Mouse (Mus musculus) splenic B cell, adult 2 months (primary cell): Measurements from ENCODE around the gene Dok3.
A peak's percentile ranks its signal among the peaks of the same experiment; 100 is the strongest.

Experiments
- DNase-seq: peaks from one replicate; pipeline ENCODE4 v3.0.0-alpha.2; 2011; ENCODE audit warnings: low read depth, low spot score
- H3K27me3 ChIP-seq: 2 replicates; pipeline ENCODE4 v1.6.1; 2012; ENCODE audit warnings: mild to moderate bottlenecking, low read length, moderate library complexity, mixed read lengths; ENCODE audit not compliant: control insufficient read depth, poor library complexity, insufficient read depth, severe bottlenecking
- H3K36me3 ChIP-seq: 2 replicates; pipeline ENCODE4 v1.6.1; 2012; ENCODE audit warnings: mild to moderate bottlenecking, low read length, moderate library complexity, mixed read lengths; ENCODE audit not compliant: control insufficient read depth, poor library complexity, insufficient read depth, severe bottlenecking

Dok3 gene

DNA sequence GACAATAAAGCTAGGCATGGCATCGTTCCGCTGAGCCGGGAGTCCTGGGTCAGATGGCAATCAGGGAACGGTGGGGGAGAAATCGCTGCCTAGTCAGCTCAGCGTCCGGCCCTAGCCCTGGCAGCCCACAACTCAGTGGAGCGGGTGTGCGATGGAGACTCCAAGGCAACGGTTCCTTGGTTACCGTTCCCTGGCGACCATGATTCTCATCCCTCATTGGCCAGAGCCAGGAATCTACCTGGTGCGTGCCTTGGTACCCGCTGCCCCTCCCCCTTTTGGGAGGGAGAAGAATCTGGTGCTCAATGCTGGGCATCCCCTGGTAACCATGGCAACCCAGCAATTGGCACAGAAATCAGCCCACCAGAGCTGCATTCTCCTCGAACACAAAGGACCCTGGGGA, 45.5 kb downstream of the Dok3 start:
- Histone ChIP-seq H3K36me3 (no peaks in the 10 kb centered on the region), H3K27me3 (no peaks in the 10 kb centered on the region; the same call in 1 of the 2 replicates)
- DNase-seq: no peak

DNA sequence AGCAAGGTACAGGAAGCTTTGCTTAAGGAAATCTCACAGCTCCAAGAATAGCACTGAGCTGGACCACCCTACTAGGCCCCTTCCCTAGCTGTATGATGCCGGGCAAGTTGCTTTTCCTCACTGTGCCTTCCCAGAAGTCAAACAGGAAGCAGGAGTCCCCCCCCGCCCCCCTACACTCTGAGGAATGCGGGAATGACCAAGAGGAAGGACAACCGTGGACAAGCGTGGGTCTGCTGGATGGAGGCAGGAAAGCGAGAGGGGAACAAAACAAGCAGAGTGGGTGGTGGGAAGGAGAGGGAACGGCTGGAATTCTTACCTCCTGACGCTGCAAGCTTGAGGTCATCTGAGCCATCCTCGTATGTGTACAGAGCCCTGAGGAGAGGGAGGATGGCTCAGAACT, 46.0 kb downstream of the Dok3 start:
- no peaks in the 10 kb centered on the region for H3K36me3 ChIP-seq
- no peak for DNase-seq
- H3K27me3 ChIP-seq: no peaks in the 10 kb centered on the region; the same call in 1 of the 2 replicates

DNA sequence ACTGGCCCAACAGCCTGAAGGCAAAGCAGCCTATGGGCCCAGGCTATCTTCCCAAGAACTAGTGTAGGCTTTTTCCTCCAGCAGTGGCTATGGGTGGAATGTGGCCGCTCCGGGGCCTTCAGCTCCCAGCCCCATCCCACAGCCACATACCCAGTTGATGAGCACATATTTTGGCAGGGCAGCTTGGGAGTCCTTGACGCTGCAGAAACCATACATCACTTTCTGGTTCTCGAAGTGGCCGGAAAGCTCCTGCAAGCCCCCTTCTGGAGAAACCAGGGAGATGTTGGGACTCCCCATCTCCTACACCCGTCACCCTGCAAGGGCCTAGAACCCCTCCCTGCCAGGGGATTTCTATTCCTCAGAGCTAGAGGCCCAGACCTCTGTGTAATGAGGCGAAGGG, 46.6 kb downstream of the Dok3 start:
- H3K36me3 ChIP-seq: no peaks in the 10 kb centered on the region

DNA sequence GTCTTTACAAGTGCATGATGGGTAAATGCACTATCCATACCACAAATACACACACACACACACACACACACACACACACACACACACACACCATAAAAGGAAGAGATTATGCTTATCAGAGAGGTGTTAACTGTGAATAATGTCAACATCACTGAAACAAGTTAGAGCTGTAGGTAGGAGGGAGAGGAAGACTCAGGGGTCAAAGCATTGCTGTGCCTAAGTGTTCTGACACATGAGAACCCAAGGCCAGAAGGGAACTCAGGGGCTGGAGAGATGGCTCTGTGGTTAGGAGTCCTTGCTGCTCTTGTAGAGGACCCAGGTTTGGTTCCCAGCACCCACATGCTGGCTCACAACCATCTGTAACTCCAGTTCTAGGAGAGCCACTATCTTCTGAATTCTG, 49.2 kb downstream of the Dok3 start:
- no peaks in the 10 kb centered on the region for H3K27me3 ChIP-seq
- no peak for DNase-seq

More for the DNA sequence above, 46.6 kb downstream of the Dok3 start:
- no peaks in the 10 kb centered on the region for H3K27me3 ChIP-seq
- DNase-seq: no peak

DNA sequence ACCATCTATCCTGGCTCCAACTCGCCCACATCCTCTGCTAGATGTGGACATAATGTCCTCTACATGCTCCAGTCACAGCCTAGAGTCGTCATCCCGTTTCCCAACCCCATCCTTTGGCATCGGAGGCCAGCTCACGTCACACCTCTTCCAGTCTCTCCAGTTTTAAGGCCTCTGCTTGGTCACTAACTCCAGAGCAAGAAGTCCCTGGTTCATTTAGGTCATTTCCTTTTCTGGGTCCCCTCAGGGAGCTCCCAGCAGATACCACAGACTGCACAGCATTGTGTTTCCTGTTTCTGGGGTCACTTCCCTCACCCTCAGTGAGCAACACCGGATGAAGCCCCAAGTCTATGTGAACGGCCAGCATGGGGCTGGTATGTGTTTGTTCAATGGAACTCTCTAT, 50.1 kb downstream of the Dok3 start:
- peak; percentile 83 for DNase-seq

More for the DNA sequence above, 49.2 kb downstream of the Dok3 start:
- no peaks in the 10 kb centered on the region for H3K36me3 ChIP-seq

DNA sequence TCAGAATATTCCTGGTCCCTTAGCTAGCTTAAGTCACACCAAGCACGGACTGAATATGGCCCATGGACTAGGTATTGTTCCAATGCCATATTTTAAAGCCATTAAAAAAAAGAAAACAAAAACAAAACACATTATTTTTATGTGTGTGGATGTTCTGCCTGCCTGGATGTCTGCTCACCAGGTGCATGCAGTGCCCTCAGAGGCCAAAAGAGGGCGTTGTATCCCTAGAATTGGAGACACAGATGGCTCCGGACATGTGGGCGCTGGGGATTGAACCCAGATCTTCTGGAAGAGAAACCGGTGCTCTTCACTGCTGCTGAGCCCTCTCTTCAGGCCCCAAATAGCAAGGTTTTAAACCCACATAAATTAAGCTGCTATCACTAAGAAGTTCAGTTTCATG, 51.1 kb downstream of the Dok3 start:
- DNase-seq: peak; percentile 68
- Histone ChIP-seq H3K36me3 (no peaks in the 10 kb centered on the region), H3K27me3 (no peaks in the 10 kb centered on the region)

More for the DNA sequence above, 50.1 kb downstream of the Dok3 start:
- Histone ChIP-seq H3K27me3 (no peaks in the 10 kb centered on the region), H3K36me3 (no peaks in the 10 kb centered on the region)

DNA sequence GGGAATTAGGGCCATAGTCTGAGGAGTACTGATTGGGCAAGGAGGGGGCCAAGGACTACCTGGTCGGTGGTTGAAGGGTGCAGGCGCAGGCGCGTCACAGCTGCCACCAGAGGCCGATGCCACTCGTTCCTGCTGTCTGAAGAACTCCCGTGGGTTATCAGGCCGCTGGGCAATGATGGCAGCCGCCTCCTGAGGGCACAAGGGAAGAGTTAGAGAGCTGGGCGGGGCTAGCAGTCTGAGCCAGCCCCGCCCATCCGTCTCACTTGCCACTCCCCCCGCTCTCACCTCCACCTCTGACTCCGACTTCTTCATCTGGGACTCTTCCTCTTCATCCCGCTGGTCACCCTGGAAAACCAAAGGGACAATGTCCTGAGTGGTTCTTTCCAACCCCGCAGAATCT, 51.6 kb downstream of the Dok3 start:
- no peaks in the 10 kb centered on the region for H3K36me3 ChIP-seq
- no peak for DNase-seq
- H3K27me3 ChIP-seq: no peaks in the 10 kb centered on the region

DNA sequence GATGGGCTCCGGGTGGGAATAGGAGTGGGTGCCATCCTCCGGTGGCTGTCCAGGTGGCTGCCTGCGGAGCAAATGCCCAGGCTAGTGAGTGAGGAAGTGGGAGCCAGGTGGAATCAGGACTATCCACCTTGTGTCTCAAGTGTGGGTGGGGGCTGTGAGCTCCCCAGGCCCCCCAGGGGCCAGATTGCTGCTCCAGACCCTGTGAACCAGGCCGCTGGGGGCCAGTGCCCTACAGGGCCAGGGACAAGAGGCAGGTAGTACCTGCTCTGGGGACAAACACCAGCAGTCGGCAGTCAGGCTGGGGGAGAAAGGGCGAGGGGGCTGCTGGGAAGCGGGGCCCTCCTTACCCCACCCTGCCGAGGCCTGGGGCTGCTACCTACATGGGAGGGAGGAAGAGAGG, 52.8 kb downstream of the Dok3 start:
- Histone ChIP-seq H3K36me3 (no peaks in the 10 kb centered on the region), H3K27me3 (no peaks in the 10 kb centered on the region)
- no peak for DNase-seq

DNA sequence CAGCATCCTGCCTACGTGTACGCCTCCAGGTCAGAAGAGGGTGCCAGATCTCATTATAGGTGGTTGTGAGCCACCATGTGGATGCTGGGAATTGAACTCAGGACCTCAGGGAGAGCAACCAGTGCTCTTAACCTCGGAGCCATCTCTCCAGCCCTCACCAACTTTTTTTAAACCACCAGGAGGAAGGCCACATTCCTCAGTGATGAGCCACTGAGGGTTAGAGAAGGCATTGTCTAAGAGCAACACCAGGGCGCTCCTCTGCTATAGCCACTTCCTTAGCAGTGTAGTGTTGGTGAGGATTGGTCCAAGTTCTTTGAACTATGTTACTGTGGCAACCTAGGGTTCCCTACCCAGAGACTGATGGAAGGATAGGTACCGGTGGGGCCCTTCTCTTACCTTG, 53.3 kb downstream of the Dok3 start:
- Histone ChIP-seq H3K27me3 (no peaks in the 10 kb centered on the region), H3K36me3 (no peaks in the 10 kb centered on the region)
- DNase-seq: no peak

DNA sequence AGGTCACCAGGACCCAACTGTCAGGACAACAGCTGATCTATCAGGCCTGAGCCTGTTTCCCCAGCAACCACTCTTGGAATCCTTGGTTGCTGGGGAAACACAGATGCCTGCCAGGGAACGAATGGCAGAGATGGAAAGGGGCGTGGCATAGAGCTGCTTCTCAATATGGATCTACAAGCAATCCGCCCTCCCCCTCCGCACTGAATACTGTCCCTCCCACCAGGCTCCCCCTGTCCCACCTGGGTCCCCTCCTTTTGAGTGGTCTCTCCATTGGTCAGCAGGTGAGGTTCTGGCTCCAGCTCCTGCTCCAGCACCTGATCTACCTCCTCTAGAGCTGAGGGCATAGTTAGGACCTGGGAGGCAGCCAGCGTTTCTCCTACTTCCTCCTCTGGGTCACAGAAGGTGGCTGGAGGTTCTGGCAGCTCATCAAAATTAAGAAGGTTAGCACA, 54.5 kb downstream of the Dok3 start:
- H3K27me3 ChIP-seq: no peaks in the 10 kb centered on the region
- DNase-seq: peak; percentile 40

DNA sequence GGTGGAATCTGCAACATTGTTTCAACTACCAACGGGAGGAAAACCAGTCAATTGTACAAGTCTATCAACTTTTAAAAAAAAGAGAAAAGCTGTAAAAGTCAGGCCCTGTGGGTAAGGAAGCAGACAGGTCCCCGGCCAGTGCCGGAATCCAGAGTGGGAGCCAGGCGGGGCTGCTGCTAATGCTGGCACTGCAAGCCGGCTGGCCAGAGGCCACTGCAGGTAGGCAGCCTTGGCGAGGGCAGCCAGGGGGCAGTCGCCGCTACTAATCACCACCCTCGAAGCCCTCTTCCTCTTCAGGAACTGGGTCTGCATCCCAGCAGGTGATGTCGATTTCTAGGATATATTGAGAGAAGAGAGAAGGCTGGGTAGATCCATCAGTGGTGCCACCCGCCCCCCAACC, 55.1 kb downstream of the Dok3 start:
- Histone ChIP-seq H3K27me3 (no peaks in the 10 kb centered on the region), H3K36me3 (no peaks in the 10 kb centered on the region)
- peak; percentile 38 for DNase-seq

More for the DNA sequence above, 54.5 kb downstream of the Dok3 start:
- H3K36me3 ChIP-seq: no peaks in the 10 kb centered on the region
